Mouse (Mus musculus) ovary, postnatal 36 days (tissue): Measurements from ENCODE around the gene Pak2.

ENCODE experiments used
- DNase-seq: peaks from one replicate; pipeline ENCODE4 v3.0.0; 2022; ENCODE audit warnings: low spot score, mixed read lengths

Pak2 gene

GRCm38 (mm10) chr16:31996371-31996770 is 82.8 kb downstream of the Pak2 start:
- no peak for DNase-seq

DNA sequence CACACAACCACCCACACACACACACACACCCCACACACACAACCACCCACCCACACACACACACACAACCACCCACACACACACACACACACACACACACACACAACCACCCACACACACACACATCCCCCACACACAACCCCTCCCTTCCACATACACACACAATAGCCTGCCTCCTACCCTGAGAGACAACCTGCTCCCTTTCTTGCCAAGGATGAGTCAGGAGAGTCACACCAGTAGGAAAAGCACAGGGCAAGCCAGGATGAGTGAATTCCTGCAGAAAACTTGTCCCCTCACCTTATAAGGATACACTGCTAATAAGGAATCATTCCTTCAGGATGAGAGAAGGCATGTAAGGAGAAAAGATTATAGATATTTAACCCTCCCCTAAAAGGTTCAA is 85.2 kb downstream of the Pak2 start:
- no peak for DNase-seq

GRCm38 (mm10) chr16:31993195-31993594 is 85.9 kb downstream of the Pak2 start:
- no peak for DNase-seq

- no peak for DNase-seq
Observed at GRCm38 (mm10) chr16:31992039-31992438, 87.1 kb downstream of the Pak2 start.

DNA sequence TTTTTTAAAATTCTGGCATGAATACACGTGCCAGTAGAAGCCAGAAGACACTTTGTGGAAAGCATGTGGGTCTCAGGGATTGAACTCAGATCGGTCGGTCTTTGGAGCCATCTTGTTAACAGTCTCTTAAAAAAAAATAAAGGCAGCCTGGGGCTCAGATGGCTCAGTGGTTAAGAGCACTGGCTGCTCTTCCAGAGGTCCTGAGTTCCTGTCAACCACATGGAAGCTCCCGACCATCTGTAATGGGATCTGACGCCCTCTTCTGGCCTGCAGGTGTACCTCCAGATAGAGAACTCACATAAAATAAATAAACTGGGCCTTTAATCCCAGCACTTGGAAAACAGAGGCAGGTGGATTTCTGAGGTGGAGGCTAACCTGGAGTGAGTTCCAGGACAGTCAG is 98.2 kb downstream of the Pak2 start:
- DNase-seq, result no peak

GRCm38 (mm10) chr16:31979501-31979900 is 99.6 kb downstream of the Pak2 start:
- DNase-seq, result no peak

- no peak for DNase-seq
Observed at GRCm38 (mm10) chr16:31975258-31975657, 103.9 kb downstream of the Pak2 start.
